Mouse (Mus musculus) thymus, adult 2 months (tissue): ENCODE results near the gene Med31. TPM values are rescaled to one million over a fixed set of nuclear protein-coding genes. Genes with fewer than 3 reads are reported as not detected.
"Not testable (repeated sequence)": the region's sequence is repeated elsewhere in the genome, so short reads cannot be mapped to it uniquely, and the experiment has no call there.

Experiments
- DNase-seq: peaks from one replicate; pipeline ENCODE4 v3.0.0; 2021
- H3K27ac ChIP-seq: fragments of 200-500 bp; 2 replicates; pipeline ENCODE4 v1.5.1; 2012; ENCODE audit warnings: low read length, control low read depth; ENCODE audit not compliant: control insufficient read depth, insufficient read depth
- H3K27me3 ChIP-seq: fragments of 200-500 bp; 2 replicates; pipeline ENCODE4 v1.6.1; 2012; ENCODE audit warnings: mild to moderate bottlenecking, low read length, moderate library complexity, mixed read lengths; ENCODE audit not compliant: control insufficient read depth, insufficient read depth
- H3K36me3 ChIP-seq: fragments of 200-500 bp; 2 replicates; pipeline ENCODE4 v1.6.1; 2012; ENCODE audit warnings: mild to moderate bottlenecking, low read length, moderate library complexity; ENCODE audit not compliant: control insufficient read depth, insufficient read depth
- H3K4me1 ChIP-seq: fragments of 200-500 bp; replicated peaks from 2 replicates; pipeline ENCODE4 v1.6.1; 2012; ENCODE audit warnings: low read length; ENCODE audit not compliant: control insufficient read depth, insufficient read depth
- H3K4me3 ChIP-seq: fragments of 200-500 bp; 2 replicates; pipeline ENCODE4 v1.5.1; 2012; ENCODE audit warnings: mild to moderate bottlenecking, low read length, control low read depth, moderate library complexity; ENCODE audit not compliant: control insufficient read depth, insufficient read depth
- CTCF ChIP-seq: fragments of 200-500 bp; IDR thresholded peaks from 2 replicates; pipeline ENCODE4 v1.5.1; 2012; ENCODE audit warnings: mild to moderate bottlenecking, control low read depth, low read length, moderate library complexity, borderline replicate concordance; ENCODE audit not compliant: control insufficient read depth, poor library complexity, insufficient read depth; ENCODE audit errors: extremely low read depth
- POLR2A ChIP-seq: fragments of 200-500 bp; IDR thresholded peaks from 2 replicates; pipeline ENCODE4 v1.6.1; 2012; ENCODE audit warnings: mild to moderate bottlenecking, low read length, control low read depth, moderate library complexity; ENCODE audit not compliant: control insufficient read depth, poor library complexity, insufficient read depth; ENCODE audit errors: extremely low read depth
- WGBS: fragments of 180-500 bp; shearing (Covaris S2); methylation state at CpG from one replicate; pipeline ENCODE4 v1.1.7; 2018; 5-methylcytosine and 5-hydroxymethylcytosine counted together
- polyA plus RNA-seq: library from polyadenylated mRNA; depleted of rRNA; stranded (reverse); fragments of >200 nt; gene quantifications from 2 replicates; pipeline ENCODE4 v1.2.3, GENCODE M21; 2012

Gene Med31
- polyA plus RNA-seq, 1 experiment: 10.4 TPM

DNA sequence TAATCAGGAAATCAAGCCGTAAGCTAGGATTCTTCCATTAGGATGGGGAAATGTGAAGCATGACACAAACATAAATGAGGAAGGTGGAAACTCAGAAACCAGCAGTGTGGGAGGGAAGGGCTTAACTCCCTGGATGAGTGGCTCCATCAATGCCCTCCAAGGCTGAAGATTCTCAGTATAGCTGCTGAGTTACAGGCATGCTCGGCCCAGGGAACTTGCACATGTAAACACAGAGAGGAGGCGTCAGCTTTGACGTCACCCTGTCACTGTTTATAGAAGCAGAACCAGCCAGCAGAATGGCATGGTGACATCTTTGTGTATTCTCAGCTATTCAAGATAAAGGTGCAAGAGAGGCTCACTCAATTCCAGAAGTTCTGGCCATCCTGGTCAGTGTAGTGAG, 31.1 kb downstream of the Med31 start:
- no peaks in the 10 kb centered on the region for H3K27me3 ChIP-seq
- DNase-seq: no peak
- no peaks in the 10 kb centered on the region for H3K4me1 ChIP-seq
- no peak overlapping the region for H3K27ac ChIP-seq
- WGBS: 95% methylated on average over 4 of the region's 4 CpGs
- H3K4me3 ChIP-seq: no peak overlapping the region
- TF ChIP-seq POLR2A: no peak
- no peak for TF ChIP-seq CTCF
- peaks cover 8% of the 10 kb centered on the region for H3K36me3 ChIP-seq

DNA sequence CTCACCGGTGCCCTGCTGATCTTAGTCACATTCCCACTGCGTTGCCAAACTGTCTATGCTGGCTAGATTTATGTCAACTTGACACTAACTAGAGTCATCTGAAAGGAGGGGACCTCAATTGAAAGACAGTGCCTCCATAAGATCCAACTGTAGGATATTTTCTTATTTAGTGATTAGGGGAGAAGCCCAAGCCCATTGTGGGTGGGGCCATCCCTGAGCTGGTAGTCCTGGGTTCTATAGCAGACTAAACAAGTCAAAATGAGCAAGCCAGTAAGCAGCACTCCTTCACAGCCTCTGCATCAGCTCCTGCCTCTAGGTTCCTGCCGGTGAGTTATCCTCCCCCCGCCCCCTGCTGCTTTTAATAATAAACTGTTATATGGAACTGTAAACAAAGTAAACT, 34.3 kb downstream of the Med31 start:
- DNase-seq: no peak
- TF ChIP-seq CTCF (no peak), POLR2A (no peak)
- peaks cover 15% of the 10 kb centered on the region for H3K36me3 ChIP-seq

DNA sequence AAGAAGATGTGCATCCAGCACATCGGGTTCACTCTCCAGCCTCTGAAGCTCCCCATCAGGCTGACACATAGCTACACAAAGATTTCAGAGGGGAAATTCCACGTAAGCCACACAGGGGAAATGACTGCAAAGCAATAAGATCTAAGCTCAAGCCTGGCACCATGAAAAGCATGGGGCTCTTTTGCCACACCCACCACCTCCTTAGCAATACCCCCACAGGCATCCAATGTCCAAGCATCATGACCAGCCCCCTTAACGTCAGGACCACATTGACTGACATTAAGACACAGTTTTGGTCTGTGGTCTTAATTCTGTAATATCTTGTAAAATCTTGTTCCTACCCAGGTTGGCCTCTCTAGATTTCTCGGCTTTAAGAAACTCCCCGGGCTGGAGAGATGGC, 34.8 kb downstream of the Med31 start:
- Histone ChIP-seq H3K36me3 (peaks cover 21% of the 10 kb centered on the region), H3K27ac (no peak overlapping the region), H3K4me3 (no peak overlapping the region), H3K27me3 (no peaks in the 10 kb centered on the region; the same call in 1 of the 2 replicates), H3K4me1 (no peaks in the 10 kb centered on the region)
- 95% methylated on average over 5 of the region's 5 CpGs for WGBS
- DNase-seq: no peak
- TF ChIP-seq CTCF (no peak), POLR2A (no peak)

More for the DNA sequence above, 34.3 kb downstream of the Med31 start:
- Histone ChIP-seq H3K4me1 (no peaks in the 10 kb centered on the region), H3K4me3 (no peak overlapping the region), H3K27ac (no peak overlapping the region), H3K27me3 (no peaks in the 10 kb centered on the region; the same call in 1 of the 2 replicates)
- WGBS: over 99% methylated on average over 4 of the region's 4 CpGs

GRCm38 (mm10) chr11:72176553-72176952, 38.8 kb downstream of the Med31 start:
- Histone ChIP-seq H3K27me3 (no peaks in the 10 kb centered on the region; the same call in 1 of the 2 replicates), H3K4me3 (no peak overlapping the region), H3K27ac (no peak overlapping the region), H3K36me3 (peaks cover 30% of the 10 kb centered on the region), H3K4me1 (no peaks in the 10 kb centered on the region)
- WGBS: 96% methylated on average over 3 of the region's 3 CpGs
- TF ChIP-seq CTCF (no peak), POLR2A (no peak)
- no peak for DNase-seq

- no peak for DNase-seq
- Histone ChIP-seq H3K4me1 (no peaks in the 10 kb centered on the region), H3K4me3 (no peak overlapping the region), H3K36me3 (peaks cover 30% of the 10 kb centered on the region), H3K27me3 (no peaks in the 10 kb centered on the region; the same call in 1 of the 2 replicates), H3K27ac (no peak overlapping the region)
- TF ChIP-seq CTCF (no peak), POLR2A (no peak)
- WGBS: 97% methylated on average over 5 of the region's 5 CpGs
Measured at GRCm38 (mm10) chr11:72175966-72176365, 39.4 kb downstream of the Med31 start.

GRCm38 (mm10) chr11:72174721-72175120, 40.7 kb downstream of the Med31 start:
- H3K27me3 ChIP-seq: no peaks in the 10 kb centered on the region; the same call in 1 of the 2 replicates
- WGBS: 97% methylated on average over 6 of the region's 6 CpGs
- DNase-seq: no peak
- no peak overlapping the region for H3K27ac ChIP-seq
- TF ChIP-seq POLR2A (no peak), CTCF (no peak)
- H3K4me3 ChIP-seq: no peak overlapping the region
- no peaks in the 10 kb centered on the region for H3K4me1 ChIP-seq
- peaks cover 30% of the 10 kb centered on the region for H3K36me3 ChIP-seq

- H3K27me3 ChIP-seq: no peaks in the 10 kb centered on the region; the same call in 1 of the 2 replicates
- no peak for DNase-seq
- TF ChIP-seq POLR2A (no peak), CTCF (no peak)
- no peak overlapping the region for H3K4me3 ChIP-seq
- no peaks in the 10 kb centered on the region for H3K4me1 ChIP-seq
- 98% methylated on average over 5 of the region's 5 CpGs for WGBS
- H3K27ac ChIP-seq: no peak overlapping the region
- peaks cover 38% of the 10 kb centered on the region for H3K36me3 ChIP-seq
Measured at GRCm38 (mm10) chr11:72173506-72173905, 41.9 kb downstream of the Med31 start.

DNA sequence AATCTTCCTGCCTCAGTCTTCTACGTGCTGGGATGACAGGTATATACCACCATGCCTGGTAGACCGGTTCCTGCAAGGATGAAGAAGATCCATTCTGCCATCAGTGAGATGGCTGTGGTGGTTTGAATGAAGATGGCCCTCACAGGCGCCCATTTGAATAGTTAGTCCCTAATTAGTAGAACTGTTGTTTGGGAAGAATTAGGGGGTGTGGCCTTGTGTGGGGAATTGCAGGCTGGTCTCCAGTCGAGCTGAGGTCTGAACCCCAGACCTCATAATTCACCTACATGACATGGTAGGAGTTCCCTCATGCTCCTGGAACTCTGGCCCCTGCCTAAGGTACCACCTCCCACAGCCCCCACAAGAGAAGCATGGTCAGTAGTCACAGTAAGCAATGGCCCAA, 43.5 kb downstream of the Med31 start:
- 96% methylated on average over 4 of the region's 4 CpGs for WGBS
- H3K4me1 ChIP-seq, H3K4me3 ChIP-seq, H3K27me3 ChIP-seq, H3K27ac ChIP-seq, DNase-seq: not testable (repeated sequence)
- H3K36me3 ChIP-seq: peaks cover 38% of the 10 kb centered on the region
